13 mouse cellular contexts compared by ENCODE assay signal in genomic region chr14:62751479-62751878, GRCm38 (mm10). TPM values are rescaled to one million over a fixed set of nuclear protein-coding genes. Genes with fewer than 3 reads are reported as not detected.
DNase-seq lines count a peak whose midpoint lies in the region; ATAC-seq and TF ChIP-seq lines count a peak whose summit lies in the region.
"Had no signal": no experiment of that assay in that cellular context is flagged by ENCODE, and none has a peak within 500 bp of the region (broad histone marks: within the 10 kb centered on the region; RNA-seq: fewer than 3 reads in every experiment).

No protein-coding gene starts in this region.

- H3K27ac ChIP-seq in ES-Bruce4 (ENCODE audit: insufficient read depth, low read length), result peak overlapping the region; percentile 74
- H3K27ac ChIP-seq in MEL (ENCODE audit: control insufficient read depth, low read depth, low read length), result peak overlapping the region; percentile 76
- peak overlapping the region; percentile 75 for H3K27ac ChIP-seq in liver, embryonic 14.5 days
- H3K27ac ChIP-seq in intestine, postnatal 0 days (ENCODE audit: low read depth, low read length), result no peak overlapping the region
- H3K27ac ChIP-seq: heart, embryonic 15.5 days had no signal

- peaks cover 4% of the 10 kb centered on the region; the same call in 1 of the 2 replicates for H3K79me2 ChIP-seq in MEL (ENCODE audit: control insufficient read depth, insufficient read depth, low read length, poor library complexity)

- TF ChIP-seq RAD21 in MEL (IDR thresholded peaks at IDR 0.05; ENCODE audit: low read depth, low read length), result no peak

- ATAC-seq in liver, embryonic 14.5 days (ENCODE audit: insufficient read depth), result peak; percentile 86
- no peak for ATAC-seq in intestine, postnatal 0 days
- ATAC-seq: hindbrain, embryonic 16.5 days; lung, postnatal 0 days had no signal

- H3K4me1 ChIP-seq in ES-Bruce4 (ENCODE audit: control insufficient read depth, insufficient read depth, low read length) (no peaks in the 10 kb centered on the region), MEL (ENCODE audit: control insufficient read depth in 1 of 2, insufficient read depth in 2 of 2, low read length in 2 of 2) (peaks cover 12 to 31% of the 10 kb centered on the region in 2 experiments)
- peaks cover 17 to 25% of the 10 kb centered on the region in 2 experiments for H3K4me1 ChIP-seq in liver, embryonic 14.5 days (replicated peaks; ENCODE audit: control insufficient read depth in 2 of 2, insufficient read depth in 2 of 2, low read length in 1 of 2)
- no peaks in the 10 kb centered on the region for H3K4me1 ChIP-seq in intestine, postnatal 0 days (replicated peaks; ENCODE audit: control insufficient read depth, insufficient read depth, low read length)
- H3K4me1 ChIP-seq: heart, embryonic 15.5 days had no signal

- no peaks in the 10 kb centered on the region for H3K9me3 ChIP-seq in ES-Bruce4 (replicated peaks; ENCODE audit: control insufficient read depth, insufficient read depth, low read length, poor library complexity, severe bottlenecking)
- H3K9me3 ChIP-seq in MEL (replicated peaks; ENCODE audit: insufficient read depth, low read length), result no peaks in the 10 kb centered on the region
- H3K9me3 ChIP-seq in liver, embryonic 14.5 days (ENCODE audit: control insufficient read depth, low read length), result no peaks in the 10 kb centered on the region
- no peaks in the 10 kb centered on the region for H3K9me3 ChIP-seq in intestine, postnatal 0 days (ENCODE audit: control insufficient read depth)
- H3K9me3 ChIP-seq: heart, embryonic 15.5 days had no signal

- H3K36me3 ChIP-seq in ES-Bruce4 (ENCODE audit: control insufficient read depth, insufficient read depth, low read length, poor library complexity, severe bottlenecking) (peaks cover 2% of the 10 kb centered on the region; the same call in 1 of the 2 replicates), MEL (ENCODE audit: control insufficient read depth in 1 of 2, insufficient read depth in 2 of 2, low read length in 2 of 2) (peaks cover 22 to 48% of the 10 kb centered on the region in 2 experiments)
- H3K36me3 ChIP-seq in liver, embryonic 14.5 days (replicated peaks; ENCODE audit: control insufficient read depth, insufficient read depth, low read depth), result peaks cover 7% of the 10 kb centered on the region
- no peaks in the 10 kb centered on the region for H3K36me3 ChIP-seq in intestine, postnatal 0 days (ENCODE audit: control insufficient read depth, insufficient read depth)

- TF ChIP-seq POLR2A in ES-Bruce4 (IDR thresholded peaks at IDR 0.05; ENCODE audit: insufficient read depth, low read length) (no peak), MEL (IDR thresholded peaks at IDR 0.05; ENCODE audit: control insufficient read depth in 1 of 2, insufficient read depth in 1 of 2, low read depth in 1 of 2, low read length in 2 of 2, poor library complexity in 1 of 2) (no peak)
- no peak for TF ChIP-seq POLR2A in brain, embryonic 14.5 days (IDR thresholded peaks at IDR 0.05; ENCODE audit: borderline replicate concordance, extremely low read depth, insufficient read depth, insufficient read length, poor library complexity, severe bottlenecking)

- peak; percentile 78 for DNase-seq in MEL (ENCODE audit: low read depth, low spot score)
- DNase-seq in brain, embryonic 14.5 days (ENCODE audit: low read depth), result peak; percentile 5
- DNase-seq in liver, embryonic 14.5 days (ENCODE audit: low read depth in 3 of 3, low spot score in 3 of 3), result peak; percentile 59 to 60 (median 60)
- no peak for DNase-seq in lung, adult 18-20 months
- DNase-seq in left cerebral cortex, postnatal 14 days (ENCODE audit: low spot score in 2 of 2), result no peak
- DNase-seq: cerebellum, adult 18-20 months; kidney, postnatal 14 days had no signal

- no peak overlapping the region for H3K4me3 ChIP-seq in ES-Bruce4 (ENCODE audit: low read depth, low read length)
- peak overlapping the region in 1 of 2 experiments; percentile 17; a peak in 2 of 4 replicates for H3K4me3 ChIP-seq in MEL (ENCODE audit: control insufficient read depth in 1 of 2, insufficient read depth in 1 of 2, low read depth in 2 of 2, low read length in 2 of 2)
- H3K4me3 ChIP-seq in liver, embryonic 14.5 days (ENCODE audit: insufficient read depth in 1 of 2, low read depth in 2 of 2, low read length in 2 of 2), result no peak overlapping the region
- no peak overlapping the region for H3K4me3 ChIP-seq in intestine, postnatal 0 days (ENCODE audit: low read depth, low read length)
- H3K4me3 ChIP-seq: heart, embryonic 15.5 days; myocyte had no signal

- H3K4me2 ChIP-seq in liver, embryonic 14.5 days (ENCODE audit: low read depth), result peak overlapping the region; percentile 53
- no peak overlapping the region for H3K4me2 ChIP-seq in intestine, postnatal 0 days (replicated peaks; ENCODE audit: low read depth)
- H3K4me2 ChIP-seq: heart, embryonic 15.5 days had no signal

- H3K27me3 ChIP-seq in ES-Bruce4 (ENCODE audit: control insufficient read depth, insufficient read depth, low read length, poor library complexity, severe bottlenecking) (no peaks in the 10 kb centered on the region), MEL (ENCODE audit: control insufficient read depth in 1 of 2, insufficient read depth in 2 of 2, low read length in 2 of 2) (no peaks in the 10 kb centered on the region)
- H3K27me3 ChIP-seq in liver, embryonic 14.5 days (ENCODE audit: control insufficient read depth, insufficient read depth, low read length), result no peaks in the 10 kb centered on the region
- H3K27me3 ChIP-seq in intestine, postnatal 0 days (replicated peaks; ENCODE audit: control insufficient read depth, insufficient read depth, low read length), result no peaks in the 10 kb centered on the region
- H3K27me3 ChIP-seq: heart, embryonic 15.5 days had no signal

- TF ChIP-seq EP300 in ES-Bruce4 (IDR thresholded peaks at IDR 0.05; ENCODE audit: insufficient read depth, low read depth, low read length) (no peak), MEL (IDR thresholded peaks at IDR 0.05; ENCODE audit: low read depth in 1 of 2, low read length in 2 of 2) (peak; percentile 56 to 78; a peak in 3 of 4 replicates)
- TF ChIP-seq EP300 in liver, embryonic 14.5 days (IDR thresholded peaks at IDR 0.05; ENCODE audit: low read depth), result peak; percentile 46

- no peak overlapping the region for H3K9ac ChIP-seq in ES-Bruce4 (ENCODE audit: low read depth, poor library complexity, severe bottlenecking)
- peak overlapping the region; percentile 29 for H3K9ac ChIP-seq in MEL (ENCODE audit: control insufficient read depth, low read depth, low read length, poor library complexity, severe bottlenecking)
- no peak overlapping the region for H3K9ac ChIP-seq in liver, embryonic 14.5 days (replicated peaks)
- H3K9ac ChIP-seq in intestine, postnatal 0 days (ENCODE audit: low read depth, low read length), result no peak overlapping the region
- H3K9ac ChIP-seq: heart, embryonic 15.5 days had no signal

- TF ChIP-seq CTCF in ES-Bruce4 (IDR thresholded peaks at IDR 0.05; ENCODE audit: low read depth, low read length) (no peak), MEL (IDR thresholded peaks at IDR 0.05 in 2 of 3, conservative IDR thresholded peaks at IDR 0.05 in 1 of 3; ENCODE audit: control insufficient read depth in 1 of 3, insufficient read depth in 1 of 3, low read depth in 2 of 3, low read length in 3 of 3, poor library complexity in 1 of 3, severe bottlenecking in 1 of 3) (no peak)
- no peak for TF ChIP-seq CTCF in brain, embryonic 14.5 days (IDR thresholded peaks at IDR 0.05; ENCODE audit: borderline replicate concordance, extremely low read depth, insufficient read depth, insufficient read length)
- no peak for TF ChIP-seq CTCF in liver, embryonic 14.5 days (IDR thresholded peaks at IDR 0.05; ENCODE audit: low read depth)
- no peak for TF ChIP-seq CTCF in intestine, postnatal 0 days (IDR thresholded peaks at IDR 0.05; ENCODE audit: low read depth)

- WGBS in liver, embryonic 14.5 days (ENCODE audit: insufficient replicate concordance), result 24% methylated on average over 2 of the region's 2 CpGs
- WGBS in intestine, postnatal 0 days, result 60% methylated on average over 2 of the region's 2 CpGs

- intact Hi-C loops in left cerebral cortex, postnatal 14 days (cut with DNase I), result no loop called here

TF ChIP-seq in MEL, 35 proteins besides CTCF, POLR2A, EP300 and RAD21 (continues in another document):
- TF ChIP-seq MXI1 (IDR thresholded peaks at IDR 0.05; ENCODE audit: low read depth, low read length), result peak; percentile 49; the same call in 1 of the 2 replicates
- TF ChIP-seq ELF1 (IDR thresholded peaks at IDR 0.05; ENCODE audit: low read depth, low read length), result no peak
- peak; percentile 42; the same call in 1 of the 2 replicates for TF ChIP-seq BHLHE40 (IDR thresholded peaks at IDR 0.05; ENCODE audit: borderline replicate concordance, low read depth, low read length)
- TF ChIP-seq ZNF384 (IDR thresholded peaks at IDR 0.05; ENCODE audit: low read depth, low read length), result no peak
- no peak; the same call in 1 of the 2 replicates for TF ChIP-seq TCF12 (IDR thresholded peaks at IDR 0.05; ENCODE audit: low read depth, low read length)
- TF ChIP-seq USF1 (IDR thresholded peaks at IDR 0.05; ENCODE audit: low read depth, low read length), result no peak
- TF ChIP-seq MEF2A (IDR thresholded peaks at IDR 0.05; ENCODE audit: extremely low read depth, insufficient replicate concordance, low read depth, low read length, poor library complexity, severe bottlenecking), result no peak
- TF ChIP-seq E2F4 (IDR thresholded peaks at IDR 0.05; ENCODE audit: borderline replicate concordance, low read depth, low read length), result no peak
- 0 out of 2 replicates have a peak, but pooled peaks have one; percentile 27 for TF ChIP-seq MAX (IDR thresholded peaks at IDR 0.05; ENCODE audit: low read length)
- TF ChIP-seq TAL1 (IDR thresholded peaks at IDR 0.05; ENCODE audit: low read length), result no peak
- TF ChIP-seq USF2 (IDR thresholded peaks at IDR 0.05; ENCODE audit: borderline replicate concordance in 1 of 2, insufficient read depth in 1 of 2, low read depth in 1 of 2, low read length in 2 of 2), result no peak
- TF ChIP-seq KAT2A (conservative IDR thresholded peaks at IDR 0.05; ENCODE audit: low read depth, low read length), result no peak
- TF ChIP-seq TBP (IDR thresholded peaks at IDR 0.05; ENCODE audit: low read depth, low read length), result no peak
- no peak for TF ChIP-seq ZC3H11A (IDR thresholded peaks at IDR 0.05; ENCODE audit: low read depth, low read length)

RNA-seq across cellular contexts. Expression of gene Ints6, which starts 9.5 kb away (rescaled TPM):
- polyA plus RNA-seq in ES-Bruce4 (2011; ENCODE audit: insufficient read depth, insufficient read length, low read depth, missing spikeins), result 46.3 and 48.4 TPM in 2 replicates
- 29.1 and 31.0 TPM in 2 replicates for total RNA-seq in MEL (2012; rRNA removed)
- 100 to 1,000 TPM in 1 of 2 experiments, 10 to 100 TPM in 1; 27.4 to 150 TPM for polyA plus RNA-seq in MEL (2012; ENCODE audit: insufficient read depth in 1 of 2, insufficient read length in 2 of 2, low read depth in 1 of 2, low replicate concordance in 2 of 2, missing spikeins in 1 of 2)
- 14.0 and 17.4 TPM in 2 replicates for polyA plus RNA-seq in brain, embryonic 14.5 days (2012; rRNA removed)
- 4.8 and 8.1 TPM in 2 replicates for polyA plus RNA-seq in liver, embryonic 14.5 days (2012; rRNA removed)
- 15.1 and 15.3 TPM in 2 replicates for polyA plus RNA-seq in liver, embryonic 14.5 days (2014; fragmentation: Nextera tagmentation; extraction: Ambion mirVana)
- polyA plus RNA-seq in intestine, postnatal 0 days (2015; fragmentation: Nextera tagmentation; extraction: Ambion mirVana), result 6.5 and 8.5 TPM in 2 replicates
- total RNA-seq in left cerebral cortex, postnatal 14 days (2021), result 10 to 100 TPM; 32.6 to 43.4 TPM

Comparison
In these comparisons a context has a peak if more than half of its experiments do, and no peak if none do; other contexts are left out.
1. DNase-seq: peak in MEL (single experiment), brain, embryonic 14.5 days (single experiment) and liver, embryonic 14.5 days (3 of 3); none in lung, adult 18-20 months (0 of 2) and left cerebral cortex, postnatal 14 days (0 of 2).